Mouse (Mus musculus) ovary, postnatal 36 days (tissue): ENCODE results near the gene Brap.

Experiments used
- DNase-seq: peaks from one replicate; pipeline ENCODE4 v3.0.0; 2022; ENCODE audit warnings: low spot score, mixed read lengths

Brap gene

DNA sequence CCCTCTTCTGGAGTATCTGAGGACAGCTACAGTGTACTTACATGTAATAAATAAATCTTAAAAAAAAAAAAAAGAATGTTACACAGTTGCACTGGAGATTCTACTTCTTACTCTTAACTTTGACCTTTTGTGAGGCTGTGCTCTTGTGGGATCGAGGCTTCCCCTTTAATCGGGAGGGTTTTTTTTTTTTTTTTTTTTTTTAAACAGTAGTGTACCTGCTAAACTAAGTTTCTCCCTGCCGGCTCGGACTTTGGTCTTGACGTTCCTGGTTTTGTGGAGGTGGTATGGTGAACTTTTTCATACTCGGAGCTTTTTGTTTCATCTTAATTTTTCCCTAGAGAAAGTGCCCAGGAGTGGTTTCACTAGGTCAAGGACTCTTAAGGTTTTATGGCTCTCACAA, 54.6 kb downstream of the Brap start:
- DNase-seq: no peak

DNA sequence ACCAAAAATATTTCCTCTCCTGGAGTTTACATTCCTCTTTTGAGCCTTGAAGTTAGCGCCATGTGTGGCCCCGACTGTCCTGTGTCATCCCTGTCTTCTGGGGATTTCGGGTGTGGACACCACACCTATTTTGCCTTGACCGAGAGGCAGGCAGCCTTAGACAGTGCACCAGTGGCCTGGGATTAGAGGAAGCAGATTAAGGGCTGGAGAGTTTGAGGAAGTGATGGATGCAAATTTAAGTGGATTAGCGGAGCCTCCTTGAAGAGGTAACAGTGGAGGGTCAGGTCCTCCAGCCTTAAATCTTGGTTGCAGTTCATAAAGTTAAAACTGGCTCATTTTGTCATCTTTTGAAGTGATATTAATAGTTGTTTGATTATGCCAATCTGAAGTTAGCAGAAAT, 58.1 kb downstream of the Brap start:
- no peak for DNase-seq

DNA sequence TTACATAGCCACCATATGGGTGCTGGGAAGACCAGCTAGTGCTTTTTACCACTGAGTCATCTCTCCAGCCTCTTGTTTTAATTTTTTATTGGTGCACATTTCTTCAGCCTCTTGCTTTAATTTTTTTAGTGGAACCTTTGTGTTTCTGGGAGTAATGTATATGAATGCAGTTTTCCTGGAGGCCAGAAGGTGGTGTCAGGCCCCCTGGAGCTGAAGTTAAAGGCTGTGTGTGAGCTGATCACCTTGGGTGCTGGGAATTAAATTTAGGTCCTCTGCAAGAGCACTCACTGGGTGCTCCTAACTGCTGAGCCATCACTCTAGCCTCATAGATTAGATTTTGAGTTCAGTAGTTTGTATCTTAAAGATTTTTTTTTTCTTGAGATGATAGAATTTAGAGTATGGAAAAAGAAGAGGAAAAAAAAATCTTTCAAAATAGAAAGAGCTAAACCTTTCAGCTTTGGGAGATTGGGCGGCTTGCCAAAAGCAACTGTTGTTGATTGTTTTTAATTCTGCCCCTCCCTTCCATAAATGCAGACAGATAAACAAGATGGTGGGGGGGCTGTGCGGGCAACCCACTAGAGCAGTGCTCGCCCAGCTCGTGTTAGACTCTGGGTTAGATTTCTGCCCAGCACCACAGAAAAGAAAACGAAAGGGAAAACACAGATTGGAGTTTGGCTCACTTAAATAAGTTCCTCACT, 60.7 kb downstream of the Brap start:
- DNase-seq: no peak

DNA sequence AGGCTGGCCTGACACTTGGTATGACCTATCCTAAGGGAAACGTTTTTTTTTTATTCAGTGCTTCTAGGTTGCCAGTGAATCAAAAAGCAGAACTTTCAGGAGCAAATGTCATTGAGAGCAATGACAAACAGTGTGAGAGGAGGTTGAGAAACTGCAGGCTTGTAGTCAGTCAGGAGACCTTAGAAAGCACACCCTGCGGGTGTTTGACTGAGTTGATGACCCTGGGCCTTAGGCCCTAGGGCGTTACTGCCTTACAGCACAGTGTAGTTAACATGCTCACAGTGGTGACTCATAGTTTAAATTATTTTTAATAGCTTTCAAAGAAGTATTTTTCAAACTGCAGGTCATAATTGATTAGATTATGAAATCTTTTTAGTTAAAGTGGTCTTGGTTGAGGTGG, 61.5 kb downstream of the Brap start:
- DNase-seq: no peak

DNA sequence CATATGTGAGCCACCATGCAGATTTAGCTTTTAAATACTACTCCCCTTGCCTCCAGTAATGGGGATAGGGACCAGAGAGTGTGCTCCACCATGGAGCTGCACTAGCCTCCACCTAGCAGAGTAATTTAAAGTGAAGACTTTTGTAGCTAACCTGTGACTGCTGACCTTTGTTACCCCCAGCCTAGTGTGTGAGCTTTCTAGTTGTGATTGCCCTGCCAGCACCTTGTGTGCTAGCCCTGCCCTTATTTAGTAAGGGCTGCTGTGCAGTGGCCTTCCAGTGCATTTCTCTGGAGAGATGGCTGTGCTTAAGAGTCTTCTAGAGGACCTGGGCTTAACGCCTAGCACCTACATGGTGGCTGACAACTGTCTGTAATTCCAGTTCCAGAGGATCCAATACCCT, 64.3 kb downstream of the Brap start:
- DNase-seq: no peak

DNA sequence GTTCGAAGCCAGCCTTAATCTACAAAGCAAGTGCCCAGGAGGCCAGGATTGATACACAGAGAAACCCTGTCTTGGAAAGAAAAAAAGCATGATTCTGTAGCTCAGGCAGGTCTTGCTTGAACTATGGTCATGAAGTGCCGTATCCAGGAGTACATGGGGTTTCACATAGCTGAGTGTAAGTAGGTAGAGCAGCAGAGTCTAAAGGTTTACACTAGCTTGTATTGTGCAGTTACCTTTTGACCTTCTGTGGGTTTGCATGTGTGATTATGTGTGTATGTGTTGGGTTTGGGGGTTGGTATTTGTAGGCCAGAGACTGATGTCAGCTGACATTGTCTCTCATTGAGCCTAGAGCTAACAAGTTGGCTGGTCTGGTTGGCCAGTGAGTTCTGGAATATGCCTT, 69.7 kb downstream of the Brap start:
- DNase-seq: no peak

DNA sequence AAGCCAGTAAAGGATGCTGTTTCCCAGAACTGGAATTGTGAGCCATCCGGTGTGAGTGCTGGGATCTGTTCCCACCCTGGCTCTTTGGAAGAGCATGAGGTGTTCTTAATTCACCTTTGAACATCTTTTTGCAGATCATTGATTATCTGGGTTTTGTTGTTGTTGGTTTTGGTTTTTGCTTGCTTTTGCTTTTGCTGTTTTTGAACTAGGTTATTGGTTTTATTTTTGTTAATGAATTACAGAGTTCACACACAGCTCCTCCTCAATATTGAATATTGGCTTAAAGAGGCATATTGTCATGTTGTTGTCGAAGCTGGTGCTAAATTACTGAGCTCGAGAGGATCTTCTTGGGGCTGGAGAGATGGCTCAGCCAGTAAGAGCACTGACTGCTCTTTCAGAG, 76.3 kb downstream of the Brap start:
- no peak for DNase-seq
